Mouse (Mus musculus) neutrophil, adult 5-6 weeks (primary cell): Measurements from ENCODE around the gene Zfp607b. TPM values are rescaled to one million over a fixed set of nuclear protein-coding genes. Genes with fewer than 3 reads are reported as not detected.

Source experiments
- ATAC-seq: fragments of 151-379, 151-347 bp; 2 replicates; pipeline ENCODE4 v1.8.0; 2017; ENCODE audit warnings: mild to moderate bottlenecking, moderate TSS enrichment; ENCODE audit not compliant: insufficient number of reproducible peaks, poor library complexity, low FRiP score, severe bottlenecking; ENCODE audit errors: extremely low read depth
- total RNA-seq: library from RNA; stranded (forward); fragments of 200-1000 nt; gene quantifications from 2 replicates; pipeline ENCODE4 v1.2.3, GENCODE M21; 2017

The Zfp607b gene
- total RNA-seq: 1.7 and 6.6 TPM in 2 replicates

GRCm38 (mm10) chr7:27688815-27689612 lies at the start of gene Zfp607b:
Zfp607b (plus strand) TSS chr7:27689340.
- peak; percentile 95 for ATAC-seq

GRCm38 (mm10) chr7:27644471-27644870 lies 44.7 kb upstream of the Zfp607b start:
- ATAC-seq: no peak

GRCm38 (mm10) chr7:27646516-27646915 lies 42.6 kb upstream of the Zfp607b start:
- no peak for ATAC-seq

DNA sequence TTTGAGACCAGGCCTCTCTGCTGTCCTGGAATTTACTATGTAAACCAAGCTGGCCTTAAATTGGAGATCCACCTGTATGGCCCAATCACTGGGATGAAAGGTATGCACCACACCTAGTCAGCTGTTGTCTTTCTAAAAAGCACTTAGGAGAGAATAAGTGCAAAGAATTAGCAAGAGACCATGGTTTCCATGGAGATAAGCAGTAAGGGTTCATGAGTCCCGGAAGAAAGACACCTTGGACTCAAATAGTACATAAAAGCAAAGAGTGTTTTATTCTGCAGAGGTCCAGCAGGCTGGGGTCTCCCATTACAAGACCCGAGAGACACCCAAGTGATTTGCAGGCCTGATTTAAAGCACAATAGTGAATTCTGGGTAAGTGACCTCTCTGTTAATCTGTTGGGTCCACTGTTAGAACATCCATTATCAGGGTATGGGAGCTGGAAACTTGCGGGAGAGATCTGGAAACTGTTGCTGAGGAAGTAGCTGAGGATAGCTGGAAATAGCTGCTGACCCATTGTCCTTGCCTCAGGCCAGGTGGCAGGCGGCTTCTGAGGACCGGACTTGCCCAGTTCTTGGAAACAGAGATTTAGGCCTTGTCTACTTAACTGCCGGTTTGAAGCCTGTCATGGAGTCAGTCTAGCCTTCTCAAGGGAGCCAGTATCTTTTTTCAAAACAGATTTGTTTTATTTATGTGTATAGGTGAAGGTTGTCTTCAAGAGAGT lies 41.7 kb upstream of the Zfp607b start:
- ATAC-seq: no peak

GRCm38 (mm10) chr7:27649723-27650122 lies 39.4 kb upstream of the Zfp607b start:
- no peak for ATAC-seq

DNA sequence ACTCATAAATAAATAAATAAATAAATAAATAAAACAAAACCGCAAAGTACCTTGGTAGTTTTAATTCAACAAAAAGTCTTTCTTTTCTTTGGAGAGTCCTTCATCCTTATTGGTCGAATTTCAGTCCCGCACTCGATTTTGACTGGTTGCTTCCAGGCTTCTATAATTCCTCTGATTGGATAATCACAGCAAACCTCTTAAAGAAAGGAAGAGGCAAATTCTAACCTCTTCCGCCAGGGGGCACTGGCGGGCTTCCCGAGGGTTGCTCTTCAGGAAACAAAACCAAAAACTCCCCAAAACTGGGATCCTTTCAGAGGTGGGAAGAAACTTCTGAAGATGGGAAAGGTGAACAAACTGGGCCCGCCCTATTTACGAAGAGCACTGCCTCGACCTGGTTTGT lies 38.2 kb upstream of the Zfp607b start:
- ATAC-seq: 0 out of 2 replicates have a peak, but pooled peaks have one; percentile 26

DNA sequence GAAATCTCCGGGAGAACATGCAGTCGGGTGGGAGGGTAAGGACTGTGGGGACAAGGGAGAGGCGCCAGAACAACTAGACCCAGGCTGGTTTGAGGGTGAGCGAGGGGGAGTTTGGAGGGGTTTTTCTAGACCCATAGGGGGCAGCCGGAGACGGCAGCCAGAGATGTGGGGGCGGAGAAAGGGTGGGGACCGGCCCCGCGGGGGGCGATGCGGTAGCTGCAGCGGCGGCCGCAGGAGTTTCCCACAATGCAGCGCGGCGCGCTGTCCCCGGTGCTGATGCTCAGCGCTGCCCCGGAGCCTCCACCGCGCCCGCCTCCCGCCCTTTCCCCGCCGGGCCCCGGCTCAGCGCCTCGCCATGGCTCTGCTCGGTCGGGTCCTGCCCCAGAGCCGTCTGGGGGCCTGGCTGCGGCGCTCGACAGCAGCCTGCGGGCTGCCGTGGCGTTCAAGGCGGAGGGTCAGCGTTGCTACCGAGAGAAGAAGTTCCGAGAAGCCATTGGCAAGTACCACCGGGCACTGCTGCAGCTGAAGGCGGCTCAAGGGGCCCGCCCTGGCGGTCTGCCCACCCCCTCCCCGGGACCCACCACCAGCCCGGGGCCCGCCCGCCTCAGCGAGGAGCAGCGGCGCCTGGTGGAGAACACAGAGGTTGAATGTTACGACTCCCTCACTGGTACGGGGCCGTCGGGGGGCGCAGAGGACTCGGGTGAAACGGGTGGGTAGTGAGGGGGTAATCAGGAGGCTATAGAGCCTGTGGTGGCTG lies 35.3 kb upstream of the Zfp607b start, which contains the start of gene Ttc9b:
TSS of gene Ttc9b (plus strand) at position 235 of the 757 bp plus-strand sequence.
- ATAC-seq: no peak

DNA sequence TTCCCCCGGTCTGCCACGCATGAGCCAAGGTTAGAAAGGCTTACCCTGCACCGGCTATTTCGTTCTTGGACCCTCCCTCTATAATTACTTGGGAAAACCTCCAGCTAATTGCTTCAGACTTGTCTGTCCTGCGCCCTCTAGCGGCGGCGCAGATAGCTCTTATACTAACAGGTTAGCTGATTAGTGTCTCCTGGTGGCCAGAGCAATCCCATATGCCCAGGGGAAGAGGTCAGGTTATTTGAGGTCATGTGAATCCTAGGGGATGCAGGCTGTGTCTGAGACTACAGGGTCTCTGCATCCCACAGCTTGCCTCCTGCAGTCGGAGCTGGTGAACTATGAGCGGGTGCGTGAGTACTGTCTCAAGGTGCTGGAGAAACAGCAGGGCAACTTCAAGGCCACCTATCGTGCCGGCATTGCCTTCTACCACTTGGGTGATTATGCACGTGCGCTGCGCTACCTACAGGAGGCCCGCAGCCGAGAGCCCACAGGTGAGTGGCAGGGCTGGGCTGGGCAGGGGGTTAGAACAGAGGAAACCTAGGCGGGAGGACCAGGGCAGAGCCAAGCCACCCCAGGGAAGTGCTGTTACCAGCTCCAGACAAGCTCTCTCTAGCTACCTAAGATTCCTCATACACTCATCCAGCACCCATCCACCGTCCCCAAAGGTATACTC lies 34.4 kb upstream of the Zfp607b start:
- ATAC-seq: no peak

- no peak for ATAC-seq
Observed at GRCm38 (mm10) chr7:27655545-27655944, 33.6 kb upstream of the Zfp607b start.

- ATAC-seq: no peak
Observed at GRCm38 (mm10) chr7:27656600-27656999, 32.5 kb upstream of the Zfp607b start.

DNA sequence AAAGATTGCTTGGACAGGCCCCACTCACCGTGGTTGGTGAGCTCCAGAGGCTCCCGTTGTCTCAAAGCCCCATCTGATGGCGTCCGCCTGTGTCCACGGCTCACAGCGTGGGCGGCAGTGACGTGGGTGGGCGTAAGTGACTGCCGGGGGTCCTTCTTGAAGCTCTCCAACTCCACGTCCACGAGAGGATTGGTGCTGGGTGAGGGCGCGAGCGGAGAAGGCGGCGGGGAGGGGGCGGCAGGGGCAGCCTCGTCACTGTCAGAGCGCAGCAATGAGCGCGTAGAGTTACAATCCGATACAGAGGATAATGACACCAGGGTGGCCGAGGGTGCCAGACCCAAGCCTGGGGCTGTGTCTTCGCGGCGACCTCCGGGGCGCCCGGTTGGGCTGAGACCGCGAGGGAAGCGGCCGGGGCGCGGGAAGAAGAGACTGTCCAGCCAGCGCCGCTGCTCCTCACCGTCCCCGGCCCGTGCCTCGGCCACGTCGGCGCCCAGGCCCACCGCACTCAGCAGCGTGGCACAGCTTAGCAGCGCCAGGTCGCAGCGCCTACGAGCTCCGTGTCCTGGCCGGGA lies 31.2 kb upstream of the Zfp607b start:
- ATAC-seq: no peak

DNA sequence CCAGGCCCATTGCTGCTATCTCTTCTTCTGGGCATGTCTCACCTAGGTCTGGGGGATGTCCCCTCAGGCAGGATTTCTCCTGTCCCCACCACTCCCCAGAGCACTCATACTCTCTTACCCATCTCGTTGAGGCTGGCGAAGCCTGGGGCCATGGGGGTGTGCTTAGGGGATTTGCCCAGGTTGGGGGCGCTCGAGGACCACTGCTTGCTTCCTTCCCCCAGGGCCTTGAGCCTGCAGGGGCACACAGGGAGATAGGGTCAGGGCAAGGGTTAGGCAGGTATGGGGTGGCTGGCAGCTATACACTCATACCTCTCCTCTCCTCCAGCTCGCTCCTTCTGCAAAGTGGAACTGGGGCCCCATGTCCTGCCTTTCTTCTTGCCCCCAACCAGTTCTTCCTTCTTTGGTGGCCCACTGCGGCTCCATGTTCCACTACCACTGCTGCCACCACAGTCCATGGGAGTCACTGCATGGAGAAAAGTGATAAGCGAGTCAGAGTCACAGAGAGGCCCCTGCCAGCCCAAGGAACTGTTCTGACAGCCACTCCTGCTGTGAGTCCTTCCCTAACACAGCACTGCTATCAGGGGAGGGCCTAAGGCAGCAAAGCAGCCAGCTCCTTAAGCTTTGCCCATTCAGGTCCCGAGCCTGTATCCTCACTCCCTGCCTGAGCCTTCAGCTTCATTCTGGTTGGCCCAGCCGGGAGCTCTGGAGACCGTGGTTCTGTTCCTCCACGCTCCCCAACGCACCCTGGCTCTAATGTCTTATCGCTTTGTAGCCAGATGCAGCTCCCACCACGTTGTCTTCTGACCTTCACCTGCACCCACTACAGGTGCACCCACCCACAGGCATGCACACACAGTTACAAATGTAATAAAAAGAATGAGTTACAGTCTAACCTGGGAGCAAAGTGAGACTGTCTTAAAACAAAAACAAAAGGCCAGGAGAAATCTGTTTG lies 30.2 kb upstream of the Zfp607b start:
- ATAC-seq: no peak

- ATAC-seq: no peak
Observed at GRCm38 (mm10) chr7:27662038-27662437, 27.1 kb upstream of the Zfp607b start.

DNA sequence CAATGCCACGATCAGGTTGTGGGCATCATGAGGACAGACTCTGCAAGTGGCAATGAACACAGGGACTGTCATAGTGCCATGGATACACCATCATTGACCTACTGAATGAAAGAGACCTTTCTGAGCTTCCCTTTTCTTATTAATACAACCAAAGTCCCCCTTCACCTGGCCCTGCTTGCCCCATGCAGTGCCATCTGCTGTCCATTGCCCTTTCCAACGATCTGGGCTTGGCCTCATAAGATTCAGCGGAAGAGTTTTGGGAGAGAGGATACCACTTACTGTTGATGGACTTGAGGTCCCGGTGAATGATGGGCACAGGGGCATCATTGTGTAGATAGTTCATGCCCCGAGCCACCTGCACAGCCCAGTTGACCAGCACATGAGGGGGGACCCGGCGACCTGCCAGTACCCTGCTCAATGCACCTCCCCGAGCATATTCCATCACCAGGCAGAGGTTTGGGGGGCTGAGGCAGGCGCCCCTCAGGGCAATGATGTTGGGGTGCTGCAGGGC lies 16.0 kb upstream of the Zfp607b start:
- ATAC-seq: no peak

GRCm38 (mm10) chr7:27673575-27674131 lies 15.5 kb upstream of the Zfp607b start:
- ATAC-seq: no peak

GRCm38 (mm10) chr7:27674195-27674521 lies 15.0 kb upstream of the Zfp607b start:
- ATAC-seq: no peak

DNA sequence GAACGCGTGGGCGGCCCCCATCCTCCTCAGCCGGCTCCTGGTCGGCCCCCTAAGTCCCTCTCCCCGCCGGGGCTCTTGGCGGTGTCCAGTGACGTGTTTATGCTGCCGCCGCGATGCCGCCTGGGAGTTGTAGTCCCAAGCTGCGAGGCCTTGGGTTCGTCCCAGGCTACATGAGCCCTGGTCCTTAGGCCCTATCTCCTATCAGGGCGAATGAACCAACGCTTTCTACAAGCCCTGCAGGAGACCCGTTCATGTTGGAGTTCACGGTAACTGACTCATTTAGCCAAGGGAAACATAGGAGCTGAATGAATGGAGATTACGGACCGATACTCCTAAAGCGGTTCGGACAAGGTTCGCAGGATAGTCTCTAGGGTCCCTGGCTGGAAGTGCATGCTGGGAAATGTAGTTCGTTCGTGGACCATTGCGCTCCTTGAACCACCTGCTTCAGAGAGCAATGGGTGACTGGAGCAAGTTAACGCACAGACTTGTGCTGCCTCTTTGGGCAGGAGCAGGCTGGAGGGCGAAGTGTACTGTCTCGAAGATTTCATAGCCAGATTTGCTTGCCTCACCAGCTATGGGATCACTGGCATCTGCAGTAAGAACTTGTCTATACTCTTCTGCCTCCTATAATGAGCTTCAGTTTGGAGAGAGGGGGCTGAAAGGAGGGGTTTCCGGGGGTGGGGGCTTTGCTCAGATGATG lies 14.5 kb upstream of the Zfp607b start, which contains the start of gene Map3k10:
TSS of gene Map3k10 (minus strand) at position 77 of the 700 bp plus-strand sequence.
- peak; percentile 93 for ATAC-seq
